Mouse (Mus musculus): ENCODE measurements around the gene Unc5c.

Gene Unc5c

GRCm38 (mm10) chr3:141465104-141465705 is at the start of gene Unc5c:
TSS of gene Unc5c (plus strand) at chr3:141465216.
- DNase-seq (ENCODE audit: low spot score), result peak; percentile 77

- no peak for DNase-seq (ENCODE audit: low spot score)
Observed at GRCm38 (mm10) chr3:141457475-141457874, 7.5 kb upstream of the Unc5c start.

- no peak for DNase-seq (ENCODE audit: low spot score)
Observed at GRCm38 (mm10) chr3:141462482-141462881, 2.5 kb upstream of the Unc5c start.

- peak; percentile 30 for DNase-seq (ENCODE audit: low spot score)
Observed at GRCm38 (mm10) chr3:141464691-141465103, 319 bp upstream of the Unc5c start.

GRCm38 (mm10) chr3:141466061-141466460 is 1.0 kb downstream of the Unc5c start:
- no peak for DNase-seq (ENCODE audit: low spot score)

- peak; percentile 37 for DNase-seq (ENCODE audit: low spot score)
Observed at GRCm38 (mm10) chr3:141466727-141467335, 1.8 kb downstream of the Unc5c start.

GRCm38 (mm10) chr3:141469338-141469737 is 4.3 kb downstream of the Unc5c start:
- no peak for DNase-seq (ENCODE audit: low spot score)

- no peak for DNase-seq (ENCODE audit: low spot score)
Observed at GRCm38 (mm10) chr3:141473205-141473604, 8.2 kb downstream of the Unc5c start.

GRCm38 (mm10) chr3:141475389-141475788 is 10.4 kb downstream of the Unc5c start:
- no peak for DNase-seq (ENCODE audit: low spot score)

- no peak for DNase-seq (ENCODE audit: low spot score)
Observed at GRCm38 (mm10) chr3:141475919-141476318, 10.9 kb downstream of the Unc5c start.

- no peak for DNase-seq (ENCODE audit: low spot score)
Observed at GRCm38 (mm10) chr3:141476670-141477069, 11.7 kb downstream of the Unc5c start.

GRCm38 (mm10) chr3:141482465-141482864 is 17.4 kb downstream of the Unc5c start:
- no peak for DNase-seq (ENCODE audit: low spot score)

GRCm38 (mm10) chr3:141483665-141484431 is 18.8 kb downstream of the Unc5c start:
- no peak for DNase-seq (ENCODE audit: low spot score)

GRCm38 (mm10) chr3:141485218-141485617 is 20.2 kb downstream of the Unc5c start:
- DNase-seq (ENCODE audit: low spot score), result no peak

GRCm38 (mm10) chr3:141490647-141491046 is 25.6 kb downstream of the Unc5c start:
- no peak for DNase-seq (ENCODE audit: low spot score)

GRCm38 (mm10) chr3:141491272-141491950 is 26.4 kb downstream of the Unc5c start:
- DNase-seq (ENCODE audit: low spot score), result peak; percentile 20

GRCm38 (mm10) chr3:141491951-141492310 is 26.9 kb downstream of the Unc5c start:
- no peak for DNase-seq (ENCODE audit: low spot score)

- no peak for DNase-seq (ENCODE audit: low spot score)
Observed at GRCm38 (mm10) chr3:141493000-141493399, 28.0 kb downstream of the Unc5c start.

- DNase-seq (ENCODE audit: low spot score), result no peak
Observed at GRCm38 (mm10) chr3:141498348-141499056, 33.5 kb downstream of the Unc5c start.

- DNase-seq (ENCODE audit: low spot score), result no peak
Observed at GRCm38 (mm10) chr3:141501845-141502505, 37.0 kb downstream of the Unc5c start.

GRCm38 (mm10) chr3:141503331-141503730 is 38.3 kb downstream of the Unc5c start:
- DNase-seq (ENCODE audit: low spot score), result no peak

Data from yolk sac, embryonic 10.5 days (tissue).